Mouse (Mus musculus) lung, postnatal 0 days (tissue): ENCODE data around the gene 2900026A02Rik. TPM values are rescaled to one million over a fixed set of nuclear protein-coding genes. Genes with fewer than 3 reads are reported as not detected.

ENCODE experiments used
- ATAC-seq: fragments of 200-750 bp; cut with Nextera tagmentation; 2 replicates; pipeline ENCODE4 v1.8.0; 2017; ENCODE audit warnings: moderate library complexity
- DNase-seq: peaks from one replicate; pipeline ENCODE4 v3.0.0-alpha.2; 2016; ENCODE audit warnings: low spot score
- H3K27ac ChIP-seq: fragments of 300-500 bp; sonication (generic); 2 replicates; pipeline ENCODE4 v1.5.1; 2014; ENCODE audit warnings: antibody characterized with exemption, mild to moderate bottlenecking, low read length, mixed read lengths
- H3K27me3 ChIP-seq: fragments of 300-500 bp; sonication (generic); replicated peaks from 2 replicates; pipeline ENCODE4 v1.6.1; 2014; ENCODE audit warnings: low read length, mixed read lengths; ENCODE audit not compliant: insufficient read depth
- H3K36me3 ChIP-seq: fragments of 300-500 bp; sonication (generic); 2 replicates; pipeline ENCODE4 v1.6.1; 2014; ENCODE audit warnings: low read length, mixed read lengths; ENCODE audit not compliant: insufficient read depth
- H3K4me1 ChIP-seq: fragments of 300-500 bp; sonication (generic); 2 replicates; pipeline ENCODE4 v1.6.1; 2014; ENCODE audit warnings: antibody characterized with exemption, low read depth, low read length, mixed read lengths; ENCODE audit not compliant: insufficient read depth
- H3K4me2 ChIP-seq: fragments of 300-500 bp; sonication (generic); replicated peaks from 2 replicates; pipeline ENCODE4 v1.6.1; 2014; ENCODE audit warnings: low read depth, mild to moderate bottlenecking, low read length, moderate library complexity, mixed read lengths
- H3K4me3 ChIP-seq: fragments of 300-500 bp; sonication (generic); 2 replicates; pipeline ENCODE4 v1.5.1; 2014; ENCODE audit warnings: low read depth, low read length
- H3K9ac ChIP-seq: fragments of 300-500 bp; sonication (generic); replicated peaks from 2 replicates; pipeline ENCODE4 v1.6.1; 2014; ENCODE audit warnings: low read depth, mild to moderate bottlenecking
- H3K9me3 ChIP-seq: fragments of 300-500 bp; sonication (generic); 2 replicates; pipeline ENCODE4 v1.6.1; 2016; ENCODE audit warnings: low read length, mixed read lengths
- CTCF ChIP-seq: IDR thresholded peaks from 2 replicates; pipeline ENCODE4 v1.5.1; 2016; ENCODE audit warnings: antibody characterized with exemption, mild to moderate bottlenecking
- EP300 ChIP-seq: IDR thresholded peaks from 2 replicates; pipeline ENCODE4 v1.6.1; 2016; ENCODE audit warnings: antibody characterized with exemption, mild to moderate bottlenecking, control low read depth
- WGBS: fragments of 180-500 bp; shearing (Covaris S2); extraction: QIAGEN DNeasy Blood & Tissue Kit; methylation state at CpG from one replicate; pipeline ENCODE4 v1.1.7; 2014; 5-methylcytosine and 5-hydroxymethylcytosine counted together
- polyA plus RNA-seq: library from polyadenylated mRNA; unstranded; fragments of >200 nt; fragmentation: Nextera tagmentation; extraction: Ambion mirVana; gene quantifications from 2 replicates; pipeline ENCODE4 v1.2.1, GENCODE M21; 2015

2900026A02Rik gene
- polyA plus RNA-seq, 1 experiment from 2014 or later: 6.3 TPM

DNA sequence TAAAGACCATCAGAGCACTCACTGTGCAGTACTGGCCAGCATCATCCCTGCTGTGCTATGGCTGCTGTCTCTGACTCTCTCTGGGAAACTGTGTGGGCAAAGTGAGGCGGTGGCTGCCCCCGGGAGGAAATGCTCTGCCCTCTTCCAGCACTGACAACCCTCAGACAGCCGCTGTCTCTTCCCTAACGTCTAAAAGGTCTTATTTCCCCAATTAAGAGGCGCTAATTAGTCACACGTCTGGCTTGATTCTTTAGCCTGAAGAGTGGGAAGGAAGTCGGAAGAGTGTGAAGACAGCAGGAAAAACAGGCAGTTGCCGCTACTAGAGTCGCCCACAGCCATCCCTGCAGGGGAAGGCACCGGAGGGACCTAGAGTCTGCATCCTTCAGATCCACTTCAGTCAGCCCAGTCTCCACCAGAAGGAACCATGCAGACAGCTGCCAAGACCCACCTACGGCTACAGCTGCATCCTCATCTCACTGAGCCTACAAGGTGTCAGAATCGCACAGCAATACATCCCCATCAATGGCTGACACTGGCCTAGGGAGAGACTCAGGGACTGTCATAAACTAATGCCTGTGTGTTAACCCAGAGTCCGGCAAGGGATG is 101.1 kb downstream of the 2900026A02Rik start:
- H3K4me1 ChIP-seq: peaks cover 8% of the 10 kb centered on the region; the same call in 1 of the 2 replicates
- 37% methylated on average over 13 of the region's 13 CpGs for WGBS
- H3K9ac ChIP-seq: no peak overlapping the region
- ATAC-seq: no peak
- H3K27ac ChIP-seq: no peak overlapping the region
- no peak overlapping the region for H3K4me3 ChIP-seq
- DNase-seq: no peak
- no peaks in the 10 kb centered on the region for H3K36me3 ChIP-seq
- no peaks in the 10 kb centered on the region for H3K9me3 ChIP-seq
- no peaks in the 10 kb centered on the region for H3K27me3 ChIP-seq
- no peak for TF ChIP-seq EP300
- no peak for TF ChIP-seq CTCF
- H3K4me2 ChIP-seq: no peak overlapping the region

- 61% methylated on average over 9 of the region's 9 CpGs for WGBS
- ATAC-seq (no peak), DNase-seq (no peak)
- Histone ChIP-seq H3K36me3 (no peaks in the 10 kb centered on the region), H3K4me3 (no peak overlapping the region), H3K9ac (no peak overlapping the region), H3K4me1 (peaks cover 8% of the 10 kb centered on the region; the same call in 1 of the 2 replicates), H3K27me3 (no peaks in the 10 kb centered on the region), H3K4me2 (no peak overlapping the region), H3K9me3 (no peaks in the 10 kb centered on the region), H3K27ac (no peak overlapping the region)
- TF ChIP-seq CTCF: no peak
- no peak for TF ChIP-seq EP300
Observed at GRCm38 (mm10) chr5:113119291-113119690, 101.7 kb downstream of the 2900026A02Rik start.

GRCm38 (mm10) chr5:113118695-113119094 is 102.3 kb downstream of the 2900026A02Rik start:
- no peak overlapping the region for H3K4me2 ChIP-seq
- ATAC-seq (peak; percentile 20; the same call in 1 of the 2 replicates), DNase-seq (peak; percentile 61)
- no peak overlapping the region for H3K9ac ChIP-seq
- no peaks in the 10 kb centered on the region for H3K36me3 ChIP-seq
- 28% methylated on average over 6 of the region's 6 CpGs for WGBS
- H3K27me3 ChIP-seq: no peaks in the 10 kb centered on the region
- H3K9me3 ChIP-seq: no peaks in the 10 kb centered on the region
- H3K4me1 ChIP-seq: peaks cover 11% of the 10 kb centered on the region; the same call in 1 of the 2 replicates
- no peak for TF ChIP-seq EP300
- TF ChIP-seq CTCF: no peak
- no peak overlapping the region for H3K27ac ChIP-seq
- no peak overlapping the region for H3K4me3 ChIP-seq

DNA sequence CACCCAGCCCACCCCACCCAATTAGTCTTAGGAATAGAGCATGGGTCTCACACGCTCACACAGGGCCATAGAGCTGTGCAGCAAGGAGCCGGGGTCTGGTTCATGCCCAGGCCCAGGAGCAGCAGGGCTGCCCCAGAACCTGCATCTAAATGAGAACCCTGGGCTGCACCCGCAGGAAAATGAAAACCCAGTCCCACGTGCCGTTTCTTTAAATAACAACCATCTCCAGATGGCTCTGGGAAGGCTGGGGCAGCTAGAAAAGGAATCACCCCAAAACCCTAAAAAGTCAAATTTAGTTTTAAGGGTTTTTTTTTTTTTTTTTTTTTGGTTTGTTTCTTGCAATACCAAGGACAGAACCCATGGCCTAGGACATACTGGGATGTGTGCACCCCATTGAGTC is 103.7 kb downstream of the 2900026A02Rik start:
- TF ChIP-seq CTCF (no peak), EP300 (no peak)
- 90% methylated on average over 5 of the region's 5 CpGs for WGBS
- DNase-seq: no peak
- Histone ChIP-seq H3K36me3 (no peaks in the 10 kb centered on the region), H3K9ac (no peak overlapping the region), H3K27me3 (no peaks in the 10 kb centered on the region), H3K4me2 (no peak overlapping the region), H3K4me1 (peaks cover 14% of the 10 kb centered on the region; the same call in 1 of the 2 replicates), H3K9me3 (no peaks in the 10 kb centered on the region), H3K4me3 (no peak overlapping the region), H3K27ac (no peak overlapping the region)
- ATAC-seq: no peak

DNA sequence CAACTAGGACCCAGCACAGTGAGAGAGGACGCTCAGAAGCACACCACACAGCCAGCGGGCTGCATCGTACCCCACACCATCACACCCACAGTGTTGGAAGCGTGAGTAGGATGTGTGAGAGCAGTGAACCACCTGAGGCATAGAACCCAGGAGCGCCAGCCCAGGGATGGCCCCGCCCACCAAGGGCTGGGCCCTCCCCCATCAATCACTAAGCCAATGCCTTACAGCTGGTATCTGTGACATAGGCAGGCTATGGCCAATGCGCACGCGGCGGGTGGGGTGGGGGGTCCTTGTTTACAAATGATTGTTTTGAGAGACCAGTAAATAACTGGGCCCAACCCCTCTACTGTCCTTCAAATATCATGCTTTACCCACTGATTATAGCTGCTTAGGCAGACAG is 105.1 kb downstream of the 2900026A02Rik start:
- no peak overlapping the region for H3K9ac ChIP-seq
- no peaks in the 10 kb centered on the region for H3K9me3 ChIP-seq
- WGBS: 73% methylated on average over 10 of the region's 10 CpGs
- peaks cover 6% of the 10 kb centered on the region; the same call in 1 of the 2 replicates for H3K4me1 ChIP-seq
- H3K36me3 ChIP-seq: no peaks in the 10 kb centered on the region
- no peak for ATAC-seq
- no peak for DNase-seq
- H3K4me3 ChIP-seq: no peak overlapping the region
- no peak overlapping the region for H3K4me2 ChIP-seq
- no peak overlapping the region for H3K27ac ChIP-seq
- no peak for TF ChIP-seq CTCF
- no peak for TF ChIP-seq EP300
- no peaks in the 10 kb centered on the region for H3K27me3 ChIP-seq

- ATAC-seq: peak; percentile 29
- WGBS: 36% methylated on average over 20 of the region's 20 CpGs
- peaks cover 6% of the 10 kb centered on the region; the same call in 1 of the 2 replicates for H3K4me1 ChIP-seq
- H3K4me2 ChIP-seq: no peak overlapping the region
- H3K27ac ChIP-seq: peak overlapping the region; percentile 77
- no peaks in the 10 kb centered on the region for H3K9me3 ChIP-seq
- H3K9ac ChIP-seq: no peak overlapping the region; the same call in 1 of the 2 replicates
- H3K36me3 ChIP-seq: no peaks in the 10 kb centered on the region
- TF ChIP-seq EP300 (no peak), CTCF (no peak)
- peak; percentile 50 for DNase-seq
- no peak overlapping the region for H3K4me3 ChIP-seq
- no peaks in the 10 kb centered on the region for H3K27me3 ChIP-seq
Observed at GRCm38 (mm10) chr5:113114264-113115225, 106.5 kb downstream of the 2900026A02Rik start.
